Mouse (Mus musculus): Measurements from ENCODE around the gene Cpe. TPM values are rescaled to one million over a fixed set of nuclear protein-coding genes. Genes with fewer than 3 reads are reported as not detected.
A peak's percentile ranks its signal among the peaks of the same experiment; 100 is the strongest.

Gene Cpe
- 1 to 10 TPM; 1.3 to 2.3 TPM for polyA plus RNA-seq (2017; shearing (Covaris generic))

DNA sequence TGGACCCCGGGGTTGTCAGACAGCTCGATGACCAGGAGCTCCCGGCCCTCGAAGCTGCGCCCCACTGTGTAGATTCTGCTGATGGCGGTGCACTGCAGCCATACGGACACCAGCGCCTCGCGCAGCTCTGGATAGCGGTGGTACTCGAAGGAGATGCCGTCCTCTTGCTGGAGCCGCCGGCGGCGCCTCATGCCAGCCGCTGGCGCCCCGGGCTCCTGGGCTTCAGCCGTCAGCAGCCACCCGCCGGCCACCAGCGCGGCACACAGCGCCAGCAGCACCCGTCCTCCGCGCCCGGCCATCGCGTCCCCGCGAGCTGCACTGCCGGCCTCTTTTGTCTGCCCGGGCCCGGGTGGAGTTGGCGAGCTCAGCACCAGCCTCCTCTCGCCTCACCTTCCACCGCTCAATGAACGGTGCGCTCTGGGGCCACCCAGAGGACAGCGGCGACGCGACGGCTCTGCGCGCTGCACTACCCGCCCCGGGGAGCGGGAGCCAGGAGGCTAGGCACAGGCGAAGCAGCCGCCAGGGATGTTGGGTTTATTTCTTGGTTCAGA is at the start of gene Cpe:
Gene Cpe (minus strand): TSS at position 404 of the 551 bp plus-strand sequence.
- peak; percentile 90 for ATAC-seq

DNA sequence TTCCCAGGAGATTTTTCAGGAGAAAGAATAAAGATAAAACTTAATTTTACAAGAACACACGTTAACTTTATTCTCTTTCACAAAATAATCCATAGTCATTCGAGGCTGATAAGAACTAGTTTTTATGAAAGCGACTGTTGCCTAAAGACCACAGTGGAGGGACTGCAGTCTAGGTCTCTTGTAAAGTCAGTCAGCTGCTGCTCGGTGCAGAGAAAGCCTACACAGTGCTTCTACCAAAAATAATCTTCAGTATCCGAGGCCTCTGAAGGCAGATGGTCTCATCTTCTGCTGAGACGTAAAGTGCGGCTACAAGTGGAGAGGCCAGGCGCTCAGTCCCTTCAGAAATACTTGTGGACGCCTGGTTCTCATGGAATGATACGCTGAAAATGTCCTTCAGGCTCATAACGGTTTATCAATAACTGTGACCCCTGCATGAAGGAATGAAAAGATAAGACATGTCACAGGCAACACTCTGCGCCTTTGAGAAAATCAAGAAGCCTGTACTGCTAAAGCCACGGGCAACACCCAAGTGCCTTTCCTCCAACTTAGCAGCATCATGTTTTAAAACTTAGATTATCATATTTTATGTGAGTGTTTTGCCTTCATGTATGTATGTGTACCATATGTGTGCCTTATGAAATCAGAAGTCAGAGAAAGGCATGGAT is 47.8 kb upstream of the Cpe start:
- ATAC-seq, result no peak

DNA sequence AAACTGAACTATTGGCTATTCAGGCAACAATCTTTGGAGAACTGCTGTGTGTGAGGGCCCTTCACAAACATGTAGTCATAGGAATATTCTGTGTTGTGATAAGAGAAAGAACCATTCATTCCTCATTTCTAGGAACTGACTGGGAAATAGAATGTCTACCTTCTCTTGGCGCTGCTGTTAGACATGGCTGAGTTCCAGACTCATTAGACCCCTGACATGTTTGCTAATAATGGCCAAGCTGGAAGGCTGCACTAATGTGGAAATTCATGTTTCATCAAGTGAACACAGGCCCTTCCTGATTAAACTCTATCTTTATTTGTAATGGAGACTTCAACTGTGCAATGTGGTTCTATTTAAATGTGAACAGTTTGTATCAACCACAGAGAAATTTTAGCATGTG is 46.1 kb upstream of the Cpe start:
- ATAC-seq, result no peak

DNA sequence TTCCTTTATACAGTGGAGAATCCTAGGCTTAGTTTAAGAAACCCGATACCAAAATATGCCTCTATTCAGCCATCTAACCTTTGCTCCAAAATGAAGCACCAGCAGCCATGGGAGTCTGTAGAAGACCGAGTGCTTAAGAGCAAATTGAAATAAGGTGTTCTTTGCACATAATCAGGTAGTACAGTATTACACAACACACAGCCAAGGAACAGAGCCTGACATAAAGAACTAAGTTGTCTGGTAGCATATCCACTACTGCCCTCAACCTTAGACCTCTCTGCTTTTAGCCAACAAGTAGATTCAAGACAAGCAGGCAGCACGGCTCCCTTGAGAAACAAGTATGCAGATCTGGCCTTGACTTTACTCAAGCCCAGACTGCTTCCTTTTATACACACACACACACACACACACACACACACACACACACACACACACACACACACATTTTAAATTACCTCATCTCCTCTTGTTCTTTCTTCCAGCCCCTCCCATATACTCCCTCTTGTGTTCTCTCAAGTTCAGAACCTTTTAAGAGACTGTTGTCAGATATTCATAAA is 44.0 kb upstream of the Cpe start:
- ATAC-seq, result no peak

DNA sequence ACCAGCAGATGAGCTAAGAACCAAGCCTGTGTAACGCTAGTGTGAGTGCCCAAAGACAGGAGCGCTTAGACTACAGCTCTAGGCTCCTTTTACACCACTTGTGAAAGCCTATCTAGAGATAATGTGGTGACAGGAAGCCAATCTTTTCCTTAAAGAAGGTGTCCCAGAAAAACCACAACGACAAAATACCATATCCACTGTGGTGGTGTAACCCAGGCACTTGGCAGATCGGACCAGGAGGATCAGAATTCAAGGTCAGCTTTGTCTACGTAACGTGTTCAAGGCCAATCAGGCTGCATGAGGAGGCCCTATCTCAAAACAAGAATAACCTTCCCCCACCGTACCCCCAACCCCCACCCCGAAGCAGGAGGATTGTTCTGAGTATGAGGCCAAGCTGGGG is 42.3 kb upstream of the Cpe start:
- ATAC-seq, result no peak

DNA sequence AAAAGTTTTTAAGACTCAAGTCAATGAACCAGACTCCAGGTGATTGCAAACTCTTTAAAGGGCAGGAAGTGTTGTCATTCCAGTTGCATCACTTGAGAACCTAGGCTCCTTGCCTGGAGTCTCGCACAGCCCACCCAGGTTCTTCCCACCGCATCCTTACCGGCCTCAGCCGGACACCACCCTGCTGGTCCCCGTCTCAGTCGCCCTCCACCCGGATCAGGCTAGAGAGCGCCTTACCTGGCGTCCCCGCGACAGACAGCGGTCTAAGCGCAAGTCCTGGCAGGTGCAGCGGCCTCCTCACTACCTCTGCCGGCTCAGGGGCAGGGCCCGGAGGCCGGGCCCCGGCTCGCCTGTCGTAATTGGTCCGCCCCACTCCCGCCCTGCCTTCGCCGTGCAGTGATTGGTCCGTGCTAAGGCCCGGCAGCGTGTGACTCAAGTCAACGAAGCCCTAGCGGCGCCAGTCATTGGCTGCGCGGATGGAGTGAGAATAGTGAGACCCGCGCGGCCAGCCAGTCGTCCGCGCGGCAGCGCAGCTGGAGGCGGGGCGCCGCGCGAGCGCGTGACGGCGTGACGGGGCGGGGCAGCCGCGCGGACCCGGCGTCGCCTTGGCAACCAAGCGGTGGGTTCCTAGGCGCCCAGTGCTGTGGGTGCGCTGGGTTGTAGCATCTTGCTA is 40.6 kb upstream of the Cpe start, which contains the start of gene Msmo1:
Gene Msmo1 (minus strand): TSS at position 522 of the 673 bp plus-strand sequence.
- peak; percentile 97 for ATAC-seq

DNA sequence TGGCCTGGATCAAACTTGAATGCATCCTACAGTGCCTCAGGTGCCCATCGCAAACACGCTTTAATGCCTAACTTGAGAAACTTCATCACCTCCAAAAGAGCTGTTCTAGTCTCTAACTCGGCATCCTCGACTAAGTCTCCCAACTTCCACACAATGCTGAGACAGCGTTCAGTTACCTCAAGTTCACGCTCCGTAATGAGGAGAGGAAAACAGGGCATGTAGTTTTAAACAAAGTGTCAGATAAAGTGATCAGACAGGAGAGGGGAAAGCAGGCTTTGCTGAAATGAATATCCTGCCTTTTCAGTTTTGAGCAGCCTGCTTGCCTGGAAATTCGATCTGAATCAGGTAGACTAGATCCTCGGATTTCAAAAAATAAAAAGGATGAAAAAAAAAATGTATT is 39.7 kb upstream of the Cpe start:
- ATAC-seq, result no peak

DNA sequence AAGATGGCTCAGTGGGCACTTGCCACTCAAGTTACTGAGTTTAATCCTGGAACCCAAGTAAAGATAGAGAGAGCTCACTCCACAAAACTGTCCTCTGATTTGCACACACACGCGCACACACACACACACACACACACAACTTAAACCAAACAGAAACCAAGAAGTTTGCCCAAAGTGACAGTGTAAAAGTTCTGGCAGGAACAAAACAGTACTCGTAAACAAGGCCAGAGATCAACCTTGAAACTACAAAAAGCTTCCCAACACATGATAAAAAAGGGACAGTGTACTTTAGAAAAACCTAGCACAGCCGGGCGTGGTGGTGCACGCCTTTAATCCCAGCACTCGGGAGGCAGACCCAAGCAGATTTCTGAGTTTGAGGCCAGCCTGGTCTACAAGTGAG is 35.3 kb upstream of the Cpe start:
- ATAC-seq, result no peak

DNA sequence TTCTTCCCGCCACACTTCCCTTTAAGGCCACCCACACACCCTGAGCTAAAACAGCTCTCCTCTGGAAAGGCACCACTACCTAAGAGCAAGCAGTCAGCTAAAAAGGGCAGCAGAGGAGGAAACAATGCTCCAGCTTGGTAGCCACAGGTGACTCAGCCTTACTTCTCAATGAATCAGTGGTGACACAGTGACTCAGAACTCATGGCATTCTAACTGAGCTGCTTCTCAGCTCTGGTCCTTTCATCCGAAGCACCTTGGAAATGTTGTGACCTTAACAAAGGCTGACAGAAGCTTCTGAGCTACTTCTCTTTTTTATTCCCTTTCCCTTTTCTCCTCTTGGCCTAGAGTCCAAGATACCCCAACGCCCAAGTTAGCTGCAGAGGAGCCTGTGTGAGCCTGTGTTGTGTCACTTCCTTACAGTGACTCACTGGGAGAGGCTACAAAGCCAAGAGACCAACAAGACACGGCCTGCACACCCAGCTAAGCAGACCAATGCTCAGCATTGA is 33.4 kb upstream of the Cpe start:
- no peak for ATAC-seq

DNA sequence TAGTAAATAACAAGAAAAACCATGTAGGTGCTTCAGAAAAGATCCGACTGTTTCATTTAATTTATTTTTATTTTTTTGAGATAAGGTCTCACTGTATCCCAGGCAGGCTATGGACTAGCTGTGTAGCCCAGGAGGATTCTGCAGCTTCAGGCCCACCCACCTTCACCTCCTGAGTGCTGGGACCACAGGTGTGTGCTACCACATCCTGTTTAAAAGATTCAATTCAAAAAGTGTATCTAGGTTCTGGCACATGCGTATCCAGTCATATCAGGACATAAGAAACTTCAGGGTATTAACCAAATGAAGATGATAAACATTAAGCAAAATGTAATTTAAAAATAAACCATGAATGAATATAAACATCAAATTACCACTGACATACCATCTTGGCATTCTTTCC is 30.4 kb upstream of the Cpe start:
- ATAC-seq, result peak; percentile 82

DNA sequence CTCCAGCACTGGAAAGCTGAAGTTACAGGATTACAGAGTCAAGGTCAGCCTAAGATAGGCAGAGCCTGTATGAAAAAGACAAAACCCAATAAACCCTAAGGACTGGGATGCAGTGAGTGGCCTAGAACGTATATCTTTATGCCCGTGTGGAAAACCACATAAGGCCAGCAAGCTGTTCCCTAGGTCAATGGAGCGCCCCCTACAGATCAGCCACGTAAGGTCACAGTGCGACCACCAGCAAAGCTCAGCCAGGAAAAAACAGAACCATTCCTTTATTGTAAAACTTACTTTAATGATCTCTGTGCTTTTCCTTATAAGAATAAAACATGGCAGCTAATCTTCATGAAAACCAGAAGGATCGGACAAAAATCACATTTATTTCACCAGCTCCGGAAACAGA is 25.0 kb upstream of the Cpe start:
- ATAC-seq, result no peak

DNA sequence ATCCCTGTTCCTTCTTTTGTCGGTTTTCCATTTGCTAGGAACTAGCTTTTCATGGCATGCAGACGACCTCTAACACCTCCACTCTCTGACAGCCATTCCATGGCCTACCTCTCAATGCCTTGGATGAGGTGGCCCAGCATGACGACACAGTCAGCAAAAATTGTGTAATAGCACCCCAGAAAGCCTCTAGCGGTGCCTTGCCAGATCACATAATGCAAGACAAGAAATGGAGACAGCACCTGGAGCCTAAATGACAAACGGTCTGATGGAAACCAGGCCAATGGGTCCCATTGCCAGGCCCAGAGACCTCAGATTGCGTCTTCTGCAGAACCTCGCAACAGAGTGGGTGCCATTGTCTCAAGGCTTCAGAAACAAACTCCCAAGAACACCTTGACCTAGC is 19.6 kb upstream of the Cpe start:
- ATAC-seq, result no peak

DNA sequence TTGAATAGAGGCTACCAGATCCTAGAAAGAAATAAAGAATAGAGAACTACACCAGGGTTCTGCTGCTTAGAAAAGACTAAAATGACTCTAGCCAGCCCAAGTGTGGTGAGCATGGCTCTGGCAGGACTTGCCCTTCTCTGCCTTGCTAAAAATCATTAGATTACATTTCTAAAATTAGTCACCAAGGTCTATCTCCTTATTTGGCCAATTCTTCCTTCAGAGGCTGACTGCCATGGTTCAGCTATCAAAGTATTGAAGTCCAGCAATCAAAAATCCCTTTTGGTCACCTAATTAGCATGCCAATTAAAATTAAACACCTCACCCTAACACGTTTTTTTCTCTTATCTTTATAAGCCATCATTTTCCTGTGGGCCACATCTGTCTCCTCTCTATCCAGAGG is 18.7 kb upstream of the Cpe start:
- no peak for ATAC-seq

DNA sequence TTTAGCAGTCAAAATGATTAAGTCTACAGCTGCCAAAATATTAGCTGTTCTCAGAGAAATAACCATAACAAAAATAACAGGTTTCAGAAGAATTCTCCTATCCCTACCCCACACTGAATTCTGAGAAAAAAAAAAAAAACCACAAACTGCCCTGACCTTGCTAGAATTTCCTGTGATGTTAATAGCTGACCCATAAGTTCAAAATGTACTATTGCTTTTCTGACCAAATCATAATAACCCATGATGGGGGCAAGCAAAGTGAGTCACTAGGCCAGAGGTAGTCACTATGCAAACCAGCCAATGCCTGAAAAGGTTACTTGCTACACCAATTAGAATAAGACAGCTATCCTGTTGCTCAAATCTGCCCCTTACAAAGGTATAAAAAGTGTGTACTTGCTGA is 14.6 kb upstream of the Cpe start:
- no peak for ATAC-seq

DNA sequence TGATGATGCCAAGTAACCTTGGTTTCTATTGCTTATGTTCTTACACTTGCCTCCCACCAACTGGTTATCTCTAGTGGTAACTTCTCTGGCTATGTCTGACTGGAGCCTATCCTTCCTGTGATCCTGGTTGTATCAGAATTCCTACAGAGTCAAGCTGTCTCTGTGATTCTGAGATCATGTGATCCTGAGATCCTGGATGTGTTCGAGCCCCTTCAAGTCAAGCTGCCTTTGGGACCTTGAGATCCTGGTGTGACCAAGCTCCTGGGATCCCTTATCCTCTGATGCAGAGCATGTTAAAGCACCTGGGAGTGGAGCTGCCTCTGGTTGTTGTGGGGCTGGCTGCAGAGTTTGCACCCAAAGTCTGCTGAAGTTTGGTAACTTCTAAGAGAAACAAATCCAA is 10.3 kb upstream of the Cpe start:
- no peak for ATAC-seq

DNA sequence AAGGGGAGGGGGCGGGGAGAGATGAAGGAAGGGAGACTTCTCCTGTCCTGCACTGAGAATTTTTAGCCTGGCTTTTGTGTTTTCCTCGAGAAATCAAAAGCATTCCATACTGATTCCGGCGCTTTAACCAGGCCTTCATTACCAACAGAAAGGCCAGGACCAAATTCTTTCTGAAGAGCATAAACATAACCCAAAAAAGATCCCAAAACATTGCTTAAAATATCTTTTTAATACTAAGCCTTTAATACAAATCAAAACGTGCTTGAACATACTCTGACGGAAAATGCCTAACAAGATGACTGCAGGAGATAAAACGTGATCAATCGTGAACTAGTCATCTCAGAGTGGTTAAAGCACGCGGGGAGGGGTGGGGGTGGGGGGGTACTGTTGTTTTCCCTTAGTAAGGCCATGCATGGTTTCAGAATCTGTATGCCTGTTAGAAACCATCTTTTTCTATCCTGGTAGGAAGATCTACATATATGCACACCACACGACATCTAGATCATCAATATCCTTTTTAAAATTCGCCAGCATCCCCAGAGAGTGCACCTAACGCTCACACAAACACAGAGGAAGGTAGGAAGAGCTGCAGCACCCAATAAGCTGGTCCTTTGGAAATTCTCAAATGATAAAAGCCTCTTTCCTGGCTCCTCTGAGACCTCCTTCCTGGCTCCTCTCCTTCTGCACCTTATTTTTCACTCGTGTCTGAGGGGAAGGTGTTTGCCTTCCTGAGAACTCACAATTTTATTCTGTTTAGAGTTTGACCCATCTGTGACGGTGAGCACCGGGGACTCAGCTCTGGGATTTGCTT is 1.1 kb downstream of the Cpe start:
- ATAC-seq, result no peak

DNA sequence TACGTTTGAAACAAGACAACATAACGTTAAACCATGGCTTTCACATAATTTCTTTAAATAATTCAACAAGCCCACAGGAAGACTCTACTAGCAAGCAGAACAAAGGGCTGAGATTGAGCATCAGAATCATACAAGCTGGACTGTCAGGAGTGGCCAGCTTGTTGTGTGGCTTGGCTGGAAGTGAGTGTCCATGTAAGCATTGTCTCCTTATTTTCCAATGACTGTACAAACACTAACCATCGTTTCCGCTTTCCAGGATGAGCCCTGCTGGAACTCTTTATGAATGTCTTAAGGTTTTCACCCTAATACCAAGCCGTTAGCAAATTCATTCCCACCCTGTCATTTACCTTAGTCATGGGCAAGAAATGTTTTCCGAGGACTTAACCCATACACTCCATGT is 2.0 kb downstream of the Cpe start:
- no peak for ATAC-seq

DNA sequence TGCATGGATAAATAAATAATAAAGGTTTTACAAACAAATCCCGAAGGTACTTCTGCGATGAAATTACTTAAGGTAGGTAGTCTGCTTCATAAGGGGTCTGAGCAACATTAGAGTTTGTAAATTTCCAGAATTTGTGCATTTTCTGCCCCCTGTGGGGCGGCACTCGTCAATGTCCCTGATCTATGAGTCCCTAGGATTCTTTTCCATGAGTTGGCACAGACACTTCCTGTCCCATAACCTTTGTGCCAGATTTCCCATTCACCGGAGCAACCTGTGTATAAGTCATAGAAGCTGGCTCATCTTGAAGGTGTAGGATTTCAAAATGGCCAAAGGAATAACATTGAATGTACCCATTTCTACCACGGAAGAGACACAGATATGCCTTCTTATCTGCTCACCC is 2.5 kb downstream of the Cpe start:
- no peak for ATAC-seq

DNA sequence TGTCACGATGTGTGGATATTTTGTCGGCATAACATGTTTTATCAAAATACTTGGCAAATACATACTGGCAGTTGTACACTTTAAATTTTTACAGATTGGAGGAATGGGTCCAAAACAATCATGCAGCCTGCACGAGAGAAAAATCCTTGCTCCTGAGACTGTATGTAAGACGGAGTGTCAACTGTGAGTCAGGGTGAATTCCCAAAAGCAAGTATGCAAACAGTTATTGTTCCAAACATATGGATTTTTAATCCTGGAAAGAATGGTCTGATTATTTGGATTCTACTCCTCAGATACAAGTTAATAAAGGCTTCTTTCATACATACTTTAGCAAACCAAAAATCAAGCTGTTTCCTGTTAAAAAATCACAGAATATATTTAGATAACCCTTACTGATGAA is 4.1 kb downstream of the Cpe start:
- no peak for ATAC-seq

DNA sequence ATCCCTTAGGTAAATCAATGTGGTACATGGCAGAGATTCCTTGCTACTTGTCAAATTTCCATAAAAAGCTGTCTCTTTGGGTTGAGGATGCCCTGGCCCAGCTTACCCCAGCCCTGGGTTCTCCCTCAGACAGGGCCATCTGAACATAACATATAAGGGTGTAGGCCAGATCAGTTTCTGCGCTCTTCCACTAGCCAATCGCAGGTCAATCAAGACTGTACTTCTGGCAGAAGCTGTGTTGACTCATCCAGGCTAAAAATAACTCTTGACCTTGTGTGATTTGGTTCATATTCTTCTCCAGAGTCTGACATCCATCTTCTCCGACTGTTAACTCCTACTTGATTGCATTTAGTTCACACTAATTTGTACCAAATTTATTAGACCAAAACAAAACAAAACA is 4.7 kb downstream of the Cpe start:
- ATAC-seq, result no peak

DNA sequence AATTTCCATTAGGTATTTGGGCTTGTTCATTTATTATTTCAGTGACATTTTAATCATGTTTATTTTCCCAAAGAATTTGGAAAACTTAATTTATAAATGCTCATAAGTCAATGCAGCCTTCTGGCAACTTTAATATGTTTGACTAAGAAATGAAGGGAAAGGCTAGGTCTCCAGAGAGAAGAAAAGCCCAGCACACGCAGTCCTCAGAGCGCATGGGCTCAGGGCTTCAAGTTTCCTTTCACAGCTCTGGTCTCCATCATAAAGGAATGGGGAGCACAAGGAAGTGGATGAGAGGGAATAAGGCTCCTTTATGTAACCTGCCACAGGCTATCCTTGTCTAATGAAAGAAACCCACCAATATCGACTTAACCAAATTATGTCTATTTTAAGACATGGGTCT is 10.4 kb downstream of the Cpe start:
- ATAC-seq, result no peak

DNA sequence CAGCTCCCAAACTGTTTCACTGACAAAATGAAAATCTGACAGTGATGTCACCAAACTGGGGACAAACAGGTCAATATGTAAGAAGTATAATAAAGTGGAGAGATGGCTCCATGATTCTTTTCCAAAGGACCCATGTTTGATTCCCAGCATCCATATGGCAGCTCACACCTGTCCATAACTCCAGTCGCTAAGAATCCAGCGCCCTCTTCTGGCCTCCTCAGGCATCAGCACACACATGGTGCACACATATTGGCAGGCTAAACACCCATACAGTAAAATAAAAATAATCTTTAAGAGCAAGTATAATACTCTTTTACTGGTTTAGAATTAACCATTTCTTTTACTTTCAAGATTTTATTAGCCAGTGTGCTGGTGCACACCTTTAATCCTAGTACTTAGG is 16.5 kb downstream of the Cpe start:
- ATAC-seq, result no peak

Data from CD4-positive, CD25-positive, alpha-beta regulatory T cell, adult 4 months (primary cell).